Mouse (Mus musculus) embryonic facial prominence, embryonic 15.5 days (tissue): ENCODE measurements at regions not wholly inside any gene's neighbourhood (a gene's known extent, or its start where the extent isn't known, plus 50 kb on each side); places are given as distances from the start of the nearest gene placed in this dataset.

ENCODE experiments used
- ATAC-seq: fragments of 200-750 bp; cut with Nextera tagmentation; 2 replicates; pipeline ENCODE4 v1.8.0; 2017; ENCODE audit warnings: low read depth, moderate TSS enrichment; ENCODE audit not compliant: insufficient number of reproducible peaks, low FRiP score, low TSS enrichment
- H3K27ac ChIP-seq: fragments of 300-500 bp; sonication (generic); replicated peaks from 2 replicates; pipeline ENCODE4 v1.5.1; 2015; ENCODE audit warnings: mild to moderate bottlenecking, inconsistent platforms
- H3K27me3 ChIP-seq: fragments of 300-500 bp; sonication (generic); 2 replicates; pipeline ENCODE4 v1.6.1; 2015; ENCODE audit warnings: inconsistent platforms
- H3K36me3 ChIP-seq: fragments of 300-500 bp; sonication (generic); 2 replicates; pipeline ENCODE4 v1.6.1; 2015; ENCODE audit warnings: mild to moderate bottlenecking, inconsistent platforms
- H3K4me1 ChIP-seq: fragments of 300-500 bp; sonication (generic); 2 replicates; pipeline ENCODE4 v1.6.1; 2015; ENCODE audit warnings: inconsistent platforms
- H3K4me2 ChIP-seq: fragments of 300-500 bp; sonication (generic); replicated peaks from 2 replicates; pipeline ENCODE4 v1.6.1; 2015; ENCODE audit warnings: mild to moderate bottlenecking, inconsistent platforms
- H3K4me3 ChIP-seq: fragments of 300-500 bp; sonication (generic); replicated peaks from 2 replicates; pipeline ENCODE4 v1.5.1; 2015; ENCODE audit warnings: mild to moderate bottlenecking, inconsistent platforms
- H3K9ac ChIP-seq: fragments of 300-500 bp; sonication (generic); 2 replicates; pipeline ENCODE4 v1.6.1; 2015; ENCODE audit warnings: inconsistent platforms
- H3K9me3 ChIP-seq: fragments of 300-500 bp; sonication (generic); replicated peaks from 2 replicates; pipeline ENCODE4 v1.6.1; 2016; ENCODE audit warnings: inconsistent platforms
- WGBS: fragments of 180-500 bp; shearing (Covaris S2); methylation state at CpG from one replicate; pipeline ENCODE4 v1.1.7; 2015; 5-methylcytosine and 5-hydroxymethylcytosine counted together

DNA sequence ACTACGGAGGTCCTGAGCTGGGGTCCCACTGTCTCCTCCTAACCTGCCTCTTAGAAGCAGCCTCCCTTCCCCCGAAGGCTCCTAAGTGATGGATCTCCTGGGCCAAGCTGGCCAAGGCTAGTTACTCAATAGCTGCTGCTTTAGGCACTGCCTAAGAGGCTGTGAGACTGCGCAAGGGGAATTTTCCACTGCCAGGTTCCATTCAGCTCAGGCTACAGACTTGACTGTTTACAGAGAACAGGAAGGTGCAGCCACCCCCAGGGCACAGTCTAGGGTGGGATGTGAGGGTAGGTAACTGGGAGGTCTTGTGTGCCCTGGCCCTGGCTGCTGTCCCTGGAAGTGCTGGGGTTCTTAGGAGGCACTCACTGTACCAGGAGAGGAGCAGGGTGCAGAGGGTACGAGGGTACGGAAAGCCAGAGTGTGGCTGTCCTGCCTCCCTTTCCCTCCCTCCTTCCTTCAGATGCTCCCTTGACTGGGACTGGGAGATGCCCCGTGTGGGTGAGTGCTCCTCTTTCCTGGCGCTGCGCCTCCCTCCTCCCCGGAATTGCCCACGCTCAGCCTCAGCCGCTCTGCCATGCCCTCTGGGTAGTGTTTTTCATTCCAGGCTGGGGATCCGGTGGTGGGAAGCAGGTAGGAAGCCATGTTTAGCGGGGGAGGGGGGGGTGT, 616.4 kb upstream of the Adam5 start:
- Histone ChIP-seq H3K9me3 (no peaks in the 10 kb centered on the region), H3K27ac (peak overlapping the region; percentile 79), H3K9ac (no peak overlapping the region), H3K4me1 (peaks cover 22% of the 10 kb centered on the region), H3K36me3 (no peaks in the 10 kb centered on the region), H3K4me2 (peak overlapping the region; percentile 34), H3K27me3 (no peaks in the 10 kb centered on the region), H3K4me3 (peak overlapping the region; percentile 9)
- 14% methylated on average over 13 of the region's 13 CpGs for WGBS
- ATAC-seq, result peak; percentile 71

DNA sequence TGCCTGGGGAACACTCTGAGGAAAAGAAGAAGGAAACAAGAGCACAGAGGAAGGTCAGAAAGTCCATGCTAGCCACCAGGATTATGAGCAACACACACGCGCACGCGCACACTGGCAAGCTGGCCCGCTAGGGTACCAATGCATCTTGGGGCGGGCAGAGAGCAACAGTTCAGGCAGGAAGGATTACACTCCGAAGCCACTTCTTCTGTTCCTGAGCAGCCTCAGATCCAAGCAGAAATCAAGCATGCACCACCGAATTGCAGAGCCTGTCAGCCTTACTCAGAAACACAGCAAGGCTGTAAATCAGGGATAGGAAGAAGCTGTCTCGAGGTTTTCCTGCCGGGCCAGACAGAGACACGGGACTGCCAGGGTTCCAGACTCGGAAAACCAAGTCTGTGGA, 615.8 kb upstream of the Adam5 start:
- Histone ChIP-seq H3K27ac (peak overlapping the region; percentile 79), H3K9me3 (no peaks in the 10 kb centered on the region), H3K27me3 (no peaks in the 10 kb centered on the region), H3K36me3 (no peaks in the 10 kb centered on the region), H3K4me1 (peaks cover 22% of the 10 kb centered on the region), H3K4me3 (no peak overlapping the region), H3K9ac (no peak overlapping the region), H3K4me2 (0 out of 2 replicates have a peak overlapping the region, but pooled peaks have one; percentile 34)
- no peak for ATAC-seq
- 52% methylated on average over 12 of the region's 12 CpGs for WGBS

DNA sequence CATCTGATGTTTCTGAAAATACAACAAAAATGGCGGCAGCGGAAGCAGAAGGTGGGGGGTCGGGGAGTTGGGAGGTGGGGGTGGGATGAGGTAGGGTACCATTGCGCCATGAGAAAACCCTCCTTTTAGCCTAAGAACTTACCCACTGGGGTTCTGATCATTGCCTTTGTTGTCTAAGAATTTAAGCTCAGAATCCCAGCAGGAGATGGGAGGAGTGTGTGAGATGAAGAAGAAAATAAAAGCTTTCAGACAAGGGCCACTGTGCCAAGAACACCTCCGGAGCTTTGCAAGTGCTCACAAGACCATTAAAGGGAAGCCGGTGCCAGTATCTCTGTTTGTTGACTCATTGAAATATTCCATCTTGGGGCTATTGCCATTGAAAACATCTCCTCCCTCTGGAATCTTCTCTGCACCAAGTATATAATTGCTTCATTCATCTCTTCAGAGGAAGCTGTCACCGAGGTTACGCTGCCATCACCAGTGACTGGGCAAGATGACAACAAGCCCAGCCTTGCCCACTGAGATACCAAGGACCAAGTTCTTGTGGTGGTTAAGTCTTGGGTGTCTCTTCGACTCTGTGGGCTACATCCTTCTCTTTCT, 614.0 kb upstream of the Adam5 start:
- no peak overlapping the region for H3K4me2 ChIP-seq
- H3K27me3 ChIP-seq, result no peaks in the 10 kb centered on the region
- no peaks in the 10 kb centered on the region for H3K36me3 ChIP-seq
- H3K4me3 ChIP-seq, result no peak overlapping the region
- WGBS, result 68% methylated on average over 9 of the region's 9 CpGs
- H3K9me3 ChIP-seq, result no peaks in the 10 kb centered on the region
- 0 out of 2 replicates have a peak overlapping the region, but pooled peaks have one; percentile 5 for H3K27ac ChIP-seq
- no peak for ATAC-seq
- no peak overlapping the region for H3K9ac ChIP-seq
- H3K4me1 ChIP-seq, result peaks cover 22% of the 10 kb centered on the region

DNA sequence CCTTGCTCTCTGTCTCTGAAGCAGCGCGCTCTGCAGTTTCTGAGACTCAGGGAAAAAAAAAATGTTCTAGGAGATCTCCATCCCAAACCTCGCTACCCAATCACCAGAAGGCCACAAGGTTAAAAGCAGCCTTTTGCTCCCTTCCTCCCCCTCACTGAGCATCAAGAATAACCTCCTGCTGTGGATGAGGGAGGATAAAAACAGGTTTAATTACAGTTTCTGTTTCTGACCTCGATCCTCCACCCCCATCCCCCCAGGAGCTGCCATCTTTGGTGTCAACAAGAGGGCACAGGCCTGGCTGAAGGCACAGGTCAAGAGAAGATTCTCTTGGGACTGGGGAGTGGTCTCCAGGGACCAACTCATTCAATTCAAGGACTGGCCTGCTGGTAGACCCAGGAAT, 613.0 kb upstream of the Adam5 start:
- H3K27ac ChIP-seq, result no peak overlapping the region
- no peak for ATAC-seq
- H3K9ac ChIP-seq, result no peak overlapping the region
- H3K4me2 ChIP-seq, result no peak overlapping the region
- WGBS, result 48% methylated on average over 4 of the region's 4 CpGs
- no peaks in the 10 kb centered on the region for H3K9me3 ChIP-seq
- H3K4me3 ChIP-seq, result no peak overlapping the region
- peaks cover 22% of the 10 kb centered on the region for H3K4me1 ChIP-seq
- H3K36me3 ChIP-seq, result no peaks in the 10 kb centered on the region
- H3K27me3 ChIP-seq, result no peaks in the 10 kb centered on the region

DNA sequence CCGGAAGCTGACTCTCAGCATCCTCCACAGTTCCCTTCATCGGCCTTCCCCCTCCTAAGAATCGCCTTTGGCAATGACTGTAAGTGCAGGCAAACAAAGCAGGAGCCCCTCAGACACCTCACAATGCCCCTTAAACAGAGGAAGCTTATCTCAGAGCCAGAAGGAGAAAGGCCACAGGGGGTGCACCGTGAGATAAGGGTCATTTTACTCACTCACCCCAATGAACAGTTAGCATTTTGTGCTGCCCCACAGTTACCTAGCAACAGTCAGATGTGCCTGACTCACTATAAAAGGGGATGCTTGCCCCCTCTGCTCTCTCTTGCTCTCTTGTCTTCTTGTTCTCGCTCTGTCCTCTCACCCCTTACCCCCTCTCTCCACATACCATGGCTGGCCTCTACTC, 606.4 kb upstream of the Adam5 start:
- 31% methylated on average over 5 of the region's 5 CpGs for WGBS
- H3K27ac ChIP-seq, result no peak overlapping the region
- ATAC-seq, result no peak

DNA sequence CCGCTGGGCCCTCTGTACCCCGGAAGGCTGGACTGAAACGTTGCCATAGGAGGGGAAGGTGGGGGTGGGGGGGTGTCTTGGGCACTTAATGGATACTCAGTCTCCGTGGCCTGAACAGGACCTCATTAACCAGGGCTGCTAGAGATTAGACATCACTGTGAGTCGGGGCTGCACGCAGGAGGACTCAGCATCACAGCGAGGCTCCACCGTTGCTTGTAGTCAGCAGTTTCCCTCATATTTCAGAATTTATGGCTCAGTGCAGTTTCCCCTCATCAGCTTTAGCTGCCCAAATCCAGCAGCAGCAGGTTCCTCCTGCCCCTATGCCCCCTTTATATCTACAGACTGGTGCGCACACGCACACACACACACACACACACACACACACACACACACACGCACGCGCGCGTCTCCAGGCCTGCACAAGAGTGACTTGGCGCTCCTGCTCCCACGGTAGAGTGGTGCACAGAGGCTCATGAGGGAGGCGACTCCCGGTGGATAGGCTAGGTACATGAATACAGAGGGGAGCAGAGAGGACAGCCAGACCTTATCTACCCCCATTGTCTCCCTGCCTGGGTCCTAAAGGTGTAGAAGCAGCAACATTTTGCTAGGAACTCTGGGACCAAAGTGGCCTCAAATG, 605.8 kb upstream of the Adam5 start:
- H3K4me1 ChIP-seq, result no peaks in the 10 kb centered on the region
- no peak overlapping the region for H3K27ac ChIP-seq
- no peak overlapping the region for H3K4me2 ChIP-seq
- no peaks in the 10 kb centered on the region for H3K9me3 ChIP-seq
- H3K9ac ChIP-seq, result no peak overlapping the region
- no peak for ATAC-seq
- no peaks in the 10 kb centered on the region for H3K36me3 ChIP-seq
- no peaks in the 10 kb centered on the region for H3K27me3 ChIP-seq
- H3K4me3 ChIP-seq, result no peak overlapping the region
- 59% methylated on average over 19 of the region's 19 CpGs for WGBS

More for the DNA sequence above, 606.4 kb upstream of the Adam5 start:
- Histone ChIP-seq H3K9me3 (no peaks in the 10 kb centered on the region), H3K27me3 (no peaks in the 10 kb centered on the region), H3K36me3 (no peaks in the 10 kb centered on the region), H3K9ac (no peak overlapping the region), H3K4me1 (no peaks in the 10 kb centered on the region), H3K4me3 (no peak overlapping the region), H3K4me2 (no peak overlapping the region)

DNA sequence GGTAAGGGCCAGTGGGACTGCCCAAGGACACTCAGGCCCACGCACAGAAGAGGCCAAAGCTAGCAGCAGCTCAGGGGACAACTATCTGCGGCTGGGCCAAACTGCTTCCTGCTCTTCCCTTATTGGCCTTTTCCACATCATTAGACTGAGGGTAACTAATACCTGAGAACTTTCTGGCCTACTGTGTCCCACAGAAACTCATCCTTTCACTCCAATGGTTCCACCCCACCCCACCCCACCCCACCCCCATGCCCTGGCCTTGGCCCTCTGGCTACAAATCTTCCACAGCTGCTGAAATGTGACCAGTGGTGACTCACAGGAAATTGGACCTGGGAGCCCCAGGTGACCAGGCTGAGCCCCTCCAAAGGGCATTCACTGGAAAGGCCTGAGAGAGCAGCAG, 604.6 kb upstream of the Adam5 start:
- H3K4me2 ChIP-seq, result no peak overlapping the region
- H3K27ac ChIP-seq, result no peak overlapping the region
- WGBS, result 79% methylated on average over 2 of the region's 2 CpGs
- H3K27me3 ChIP-seq, result no peaks in the 10 kb centered on the region
- no peaks in the 10 kb centered on the region for H3K9me3 ChIP-seq
- no peak for ATAC-seq
- H3K9ac ChIP-seq, result no peak overlapping the region
- no peaks in the 10 kb centered on the region for H3K4me1 ChIP-seq
- no peaks in the 10 kb centered on the region for H3K36me3 ChIP-seq
- H3K4me3 ChIP-seq, result no peak overlapping the region

DNA sequence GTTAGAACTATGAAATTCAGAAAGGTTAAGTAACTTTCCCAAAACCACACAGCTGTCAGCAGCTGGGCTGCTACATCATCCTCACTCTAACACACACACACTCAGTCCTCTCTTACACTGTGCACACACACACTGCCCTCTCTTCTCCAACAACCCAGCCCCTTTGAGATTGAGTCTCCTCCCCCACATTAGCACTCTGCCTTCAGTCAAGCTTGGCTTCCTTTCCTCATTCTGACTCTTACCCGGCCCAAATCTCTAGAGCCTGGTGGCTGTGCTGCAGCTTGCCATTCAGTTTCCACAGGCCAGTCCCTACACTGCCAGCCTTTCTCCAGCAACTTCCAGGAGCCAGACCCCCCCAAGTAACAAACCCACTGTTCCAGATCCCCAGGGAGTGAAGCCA, 602.0 kb upstream of the Adam5 start:
- no peak overlapping the region for H3K4me2 ChIP-seq
- H3K27ac ChIP-seq, result no peak overlapping the region
- no peak overlapping the region for H3K9ac ChIP-seq
- H3K36me3 ChIP-seq, result no peaks in the 10 kb centered on the region
- no peaks in the 10 kb centered on the region for H3K4me1 ChIP-seq
- H3K4me3 ChIP-seq, result no peak overlapping the region
- H3K9me3 ChIP-seq, result no peaks in the 10 kb centered on the region
- 36% methylated on average over 1 of the region's 1 CpGs for WGBS
- H3K27me3 ChIP-seq, result no peaks in the 10 kb centered on the region
- no peak for ATAC-seq

DNA sequence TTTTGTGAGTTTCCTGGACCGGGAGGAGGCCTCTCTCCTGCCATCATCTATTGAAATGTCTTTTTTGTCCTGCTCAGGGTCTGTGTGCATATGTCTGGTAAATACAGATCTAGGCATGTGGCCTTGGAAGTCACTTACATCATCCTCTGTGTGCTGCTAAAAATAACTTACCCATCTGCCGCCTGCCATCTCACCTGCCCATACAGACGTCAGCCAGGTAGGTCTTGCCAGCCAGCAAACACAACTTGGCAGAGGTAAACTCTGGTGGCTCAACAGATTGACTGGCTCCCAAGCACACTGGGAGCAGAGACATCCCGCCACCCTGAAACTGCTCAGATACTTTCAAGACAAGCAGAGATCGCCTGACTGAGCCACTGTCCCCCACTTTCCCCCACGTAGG, 597.3 kb upstream of the Adam5 start:
- H3K27me3 ChIP-seq, result no peaks in the 10 kb centered on the region
- no peak overlapping the region for H3K4me3 ChIP-seq
- WGBS, result 77% methylated on average over 6 of the region's 6 CpGs
- H3K4me2 ChIP-seq, result no peak overlapping the region
- H3K9ac ChIP-seq, result no peak overlapping the region
- no peaks in the 10 kb centered on the region for H3K9me3 ChIP-seq
- no peak for ATAC-seq
- no peaks in the 10 kb centered on the region for H3K4me1 ChIP-seq
- no peak overlapping the region for H3K27ac ChIP-seq
- no peaks in the 10 kb centered on the region for H3K36me3 ChIP-seq

DNA sequence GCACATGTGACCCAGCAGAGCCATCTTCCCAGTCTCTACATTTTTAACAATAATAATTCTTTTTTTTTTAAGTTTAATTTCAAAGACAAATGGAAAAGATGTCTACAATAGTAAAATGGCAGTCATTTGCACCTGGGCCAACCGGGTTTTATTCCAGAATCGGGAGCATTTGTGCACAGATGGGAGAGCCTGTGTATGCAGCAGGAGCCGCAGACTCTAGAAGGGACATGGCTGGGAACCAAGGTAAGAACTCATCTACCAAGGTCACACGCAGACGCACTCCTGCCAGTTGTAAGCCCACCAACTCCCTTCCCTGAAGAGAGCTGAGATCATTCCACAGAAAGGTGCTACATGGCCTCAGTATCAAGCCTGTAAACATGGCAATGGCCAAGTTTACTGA, 586.4 kb upstream of the Adam5 start:
- Histone ChIP-seq H3K9me3 (no peaks in the 10 kb centered on the region), H3K27ac (no peak overlapping the region), H3K4me2 (no peak overlapping the region), H3K9ac (no peak overlapping the region), H3K36me3 (no peaks in the 10 kb centered on the region), H3K4me3 (no peak overlapping the region), H3K27me3 (no peaks in the 10 kb centered on the region), H3K4me1 (no peaks in the 10 kb centered on the region)
- no peak for ATAC-seq
- 90% methylated on average over 5 of the region's 5 CpGs for WGBS

DNA sequence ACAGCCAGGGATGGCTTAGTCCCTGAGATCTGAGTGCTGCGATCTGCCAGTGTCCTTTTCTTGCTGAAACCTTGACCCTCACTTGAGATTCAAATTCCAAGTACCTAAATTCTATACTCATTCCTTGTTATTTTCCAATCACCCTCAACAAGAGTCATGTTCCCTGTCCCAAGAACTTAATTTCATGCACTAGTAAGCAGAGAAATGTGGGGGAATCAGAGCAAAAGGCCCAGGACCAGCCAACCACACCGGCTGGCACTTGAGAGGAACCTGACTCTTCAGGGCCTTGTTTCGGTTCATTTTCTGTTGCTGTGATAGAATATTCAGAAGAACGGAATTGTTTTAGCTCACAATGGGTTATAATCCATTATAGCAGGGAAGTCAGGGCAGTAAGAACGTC, 583.7 kb upstream of the Adam5 start:
- Histone ChIP-seq H3K4me2 (no peak overlapping the region), H3K9me3 (no peaks in the 10 kb centered on the region), H3K4me3 (no peak overlapping the region), H3K27me3 (no peaks in the 10 kb centered on the region), H3K9ac (no peak overlapping the region), H3K4me1 (no peaks in the 10 kb centered on the region), H3K36me3 (no peaks in the 10 kb centered on the region), H3K27ac (no peak overlapping the region)
- WGBS, result 92% methylated on average over 5 of the region's 5 CpGs
- ATAC-seq, result no peak

DNA sequence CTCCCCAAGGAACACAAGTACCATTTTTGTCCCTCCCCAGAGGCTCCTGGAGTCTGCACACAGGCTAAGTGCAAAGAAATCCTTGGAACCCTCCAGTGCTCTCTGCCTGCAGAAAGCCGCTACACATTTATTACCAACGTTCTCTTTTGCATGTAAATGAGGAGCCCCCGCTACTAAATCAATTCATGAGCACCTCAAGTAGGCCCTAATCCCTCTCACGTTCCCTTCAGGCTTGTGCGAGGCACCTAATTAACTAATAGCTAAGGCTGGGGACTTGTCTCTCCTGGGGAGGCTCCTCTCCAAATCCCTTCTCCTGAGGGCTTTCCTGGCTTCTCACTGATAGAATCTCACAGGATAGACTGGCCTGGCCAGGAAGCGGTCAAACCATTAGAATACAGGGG, 568.6 kb upstream of the Adam5 start:
- Histone ChIP-seq H3K9me3 (no peaks in the 10 kb centered on the region), H3K27ac (no peak overlapping the region), H3K36me3 (no peaks in the 10 kb centered on the region), H3K4me2 (no peak overlapping the region), H3K4me3 (no peak overlapping the region), H3K9ac (no peak overlapping the region), H3K4me1 (peaks cover 17% of the 10 kb centered on the region), H3K27me3 (no peaks in the 10 kb centered on the region)
- no peak for ATAC-seq
- 27% methylated on average over 6 of the region's 6 CpGs for WGBS
